ENCODE assay signal across 9 mouse cellular contexts in the genomic region with DNA sequence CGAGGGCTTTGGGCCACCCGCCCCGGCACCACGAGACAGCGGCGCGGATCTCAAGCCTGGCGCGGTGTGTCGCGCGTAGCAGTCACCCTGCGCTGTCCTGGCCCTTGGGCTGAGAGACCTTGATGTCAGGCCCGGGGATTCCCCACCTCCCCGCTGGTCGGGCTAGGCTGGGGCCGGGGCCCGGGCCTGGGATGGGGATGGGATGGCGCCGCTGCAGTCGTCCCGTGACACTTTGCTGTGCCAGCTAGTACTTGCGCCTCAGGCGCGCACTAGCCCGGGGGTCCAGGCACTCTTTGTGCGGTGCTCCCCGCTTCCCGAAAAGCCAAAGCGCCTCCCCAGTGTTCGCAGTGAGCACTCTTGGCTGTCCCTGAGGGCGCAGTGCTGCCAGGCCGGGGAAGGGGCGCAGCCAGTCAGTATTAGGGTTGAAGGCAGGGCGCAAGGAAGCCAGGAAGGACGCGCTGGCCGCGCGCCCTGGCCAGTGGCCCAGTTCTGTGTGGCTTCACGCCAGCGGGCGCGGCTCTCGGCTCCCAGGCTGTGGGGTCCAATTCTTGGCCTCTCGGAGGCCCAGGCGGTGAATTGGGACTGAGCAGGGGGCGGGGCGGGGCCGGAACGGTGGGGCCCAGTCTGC. TPM values are rescaled to one million over a fixed set of nuclear protein-coding genes. Genes with fewer than 3 reads are reported as not detected.
DNase-seq lines count a peak whose midpoint lies in the region; ATAC-seq and TF ChIP-seq lines count a peak whose summit lies in the region.
"Had no signal": no experiment of that assay in that cellular context is flagged by ENCODE, and none has a peak within 500 bp of the region (broad histone marks: within the 10 kb centered on the region; RNA-seq: fewer than 3 reads in every experiment).

No protein-coding gene starts in this region.

- 86% methylated on average over 51 of the region's 51 CpGs for WGBS in spleen, adult 2 months
- WGBS in forebrain, embryonic 12.5 days: 7% methylated on average over 51 of the region's 51 CpGs
- 10% methylated on average over 51 of the region's 51 CpGs for WGBS in heart, embryonic 15.5 days
- 53% methylated on average over 51 of the region's 51 CpGs for WGBS in liver, embryonic 11.5 days
- 9% methylated on average over 51 of the region's 51 CpGs for WGBS in neural tube, embryonic 13.5 days

- H3K9ac ChIP-seq in forebrain, embryonic 12.5 days: peak overlapping the region; percentile 99
- H3K9ac ChIP-seq in heart, embryonic 15.5 days: 0 out of 2 replicates have a peak overlapping the region, but pooled peaks have one; percentile 20
- no peak overlapping the region; the same call in 1 of the 2 replicates for H3K9ac ChIP-seq in liver, embryonic 11.5 days (ENCODE audit: low read depth, low read length)
- peak overlapping the region; percentile 100 for H3K9ac ChIP-seq in neural tube, embryonic 13.5 days

- H3K36me3 ChIP-seq in spleen, adult 2 months (ENCODE audit: control insufficient read depth, insufficient read depth, low read length): peaks cover 16% of the 10 kb centered on the region
- peaks cover 83% of the 10 kb centered on the region for H3K36me3 ChIP-seq in forebrain, embryonic 12.5 days (replicated peaks)
- H3K36me3 ChIP-seq in heart, embryonic 15.5 days: peaks cover 42% of the 10 kb centered on the region
- H3K36me3 ChIP-seq in liver, embryonic 11.5 days (ENCODE audit: control insufficient read depth, insufficient read depth, low read length): peaks cover 43% of the 10 kb centered on the region
- H3K36me3 ChIP-seq in neural tube, embryonic 13.5 days: peaks cover 70% of the 10 kb centered on the region

- TF ChIP-seq CTCF in spleen, adult 2 months (IDR thresholded peaks at IDR 0.05; ENCODE audit: extremely low read depth, insufficient read depth, insufficient read length, insufficient replicate concordance): no peak

- H3K4me1 ChIP-seq in spleen, adult 2 months (ENCODE audit: control insufficient read depth, insufficient read depth, insufficient read length): no peaks in the 10 kb centered on the region; the same call in 1 of the 2 replicates
- peaks cover 65% of the 10 kb centered on the region for H3K4me1 ChIP-seq in forebrain, embryonic 12.5 days
- H3K4me1 ChIP-seq in heart, embryonic 15.5 days (replicated peaks): peaks cover 68% of the 10 kb centered on the region
- H3K4me1 ChIP-seq in liver, embryonic 11.5 days (replicated peaks; ENCODE audit: control insufficient read depth, insufficient read depth, low read length): peaks cover 47% of the 10 kb centered on the region
- H3K4me1 ChIP-seq in neural tube, embryonic 13.5 days (replicated peaks): peaks cover 70% of the 10 kb centered on the region

- ATAC-seq in forebrain, embryonic 12.5 days (ENCODE audit: low FRiP score): peak; percentile 39
- ATAC-seq in heart, embryonic 15.5 days (replicated peaks; ENCODE audit: insufficient number of reproducible peaks, insufficient read depth, low FRiP score, low read depth): peak; percentile 88
- ATAC-seq in liver, embryonic 11.5 days (replicated peaks; ENCODE audit: low FRiP score): peak; percentile 13; the same call in 1 of the 2 replicates
- ATAC-seq in neural tube, embryonic 13.5 days (ENCODE audit: low read depth): peak; percentile 49

- no peaks in the 10 kb centered on the region for H3K27me3 ChIP-seq in spleen, adult 2 months (ENCODE audit: control insufficient read depth, insufficient read depth, low read length)
- no peaks in the 10 kb centered on the region for H3K27me3 ChIP-seq in forebrain, embryonic 12.5 days
- no peaks in the 10 kb centered on the region for H3K27me3 ChIP-seq in heart, embryonic 15.5 days
- no peaks in the 10 kb centered on the region; the same call in 1 of the 2 replicates for H3K27me3 ChIP-seq in liver, embryonic 11.5 days (replicated peaks; ENCODE audit: control insufficient read depth, insufficient read depth, low read length)
- H3K27me3 ChIP-seq in neural tube, embryonic 13.5 days: no peaks in the 10 kb centered on the region

- TF ChIP-seq POLR2A in spleen, adult 2 months (IDR thresholded peaks at IDR 0.05; ENCODE audit: low read depth, low read length): no peak

- H3K4me3 ChIP-seq in spleen, adult 2 months (ENCODE audit: extremely low read depth, insufficient read depth, insufficient read length): no peak overlapping the region
- peak overlapping the region; percentile 32 for H3K4me3 ChIP-seq in forebrain, embryonic 12.5 days (replicated peaks)
- H3K4me3 ChIP-seq in heart, embryonic 15.5 days: peak overlapping the region; percentile 28
- peak overlapping the region; percentile 11; the same call in 1 of the 2 replicates for H3K4me3 ChIP-seq in liver, embryonic 11.5 days (ENCODE audit: low read depth, low read length)
- H3K4me3 ChIP-seq in neural tube, embryonic 13.5 days: peak overlapping the region; percentile 88

- no peak for DNase-seq in spleen, adult 2 months (ENCODE audit: low read depth in 1 of 2, low spot score in 2 of 2)
- no peak for DNase-seq in spleen, adult 12 weeks (ENCODE audit: low spot score)
- DNase-seq in kidney, postnatal 14 days: peak; percentile 96
- DNase-seq in liver, embryonic 11.5 days (ENCODE audit: low spot score): peak; percentile 47
- DNase-seq in urinary bladder, adult 2 months (ENCODE audit: low spot score): peak; percentile 76

- H3K9me3 ChIP-seq in forebrain, embryonic 12.5 days: no peaks in the 10 kb centered on the region
- no peaks in the 10 kb centered on the region for H3K9me3 ChIP-seq in heart, embryonic 15.5 days (replicated peaks)
- H3K9me3 ChIP-seq in liver, embryonic 11.5 days (ENCODE audit: control insufficient read depth, low read length): no peaks in the 10 kb centered on the region
- no peaks in the 10 kb centered on the region for H3K9me3 ChIP-seq in neural tube, embryonic 13.5 days

- 0 out of 2 replicates have a peak overlapping the region, but pooled peaks have one; percentile 30 for H3K27ac ChIP-seq in spleen, adult 2 months (ENCODE audit: insufficient read depth, low read length)
- H3K27ac ChIP-seq in forebrain, embryonic 12.5 days: peak overlapping the region; percentile 86
- peak overlapping the region; percentile 70 for H3K27ac ChIP-seq in heart, embryonic 15.5 days
- no peak overlapping the region for H3K27ac ChIP-seq in liver, embryonic 11.5 days (ENCODE audit: low read depth, low read length)
- peak overlapping the region; percentile 99 for H3K27ac ChIP-seq in neural tube, embryonic 13.5 days (replicated peaks)
- H3K27ac ChIP-seq: macrophage had no signal

- peak overlapping the region; percentile 74 for H3K4me2 ChIP-seq in forebrain, embryonic 12.5 days
- H3K4me2 ChIP-seq in heart, embryonic 15.5 days: peak overlapping the region; percentile 56
- peak overlapping the region; percentile 49 for H3K4me2 ChIP-seq in liver, embryonic 11.5 days
- peak overlapping the region; percentile 88 for H3K4me2 ChIP-seq in neural tube, embryonic 13.5 days

RNA-seq across cellular contexts. Expression of a gene that starts 5.7 kb away (rescaled TPM):
- 10.1 and 12.3 TPM in 2 replicates for polyA plus RNA-seq in spleen, adult 2 months (2012; rRNA removed)
- polyA plus RNA-seq in forebrain, embryonic 12.5 days (2016; fragmentation: Nextera tagmentation; extraction: Ambion mirVana): 16.3 and 18.6 TPM in 2 replicates
- 3.3 and 4.7 TPM in 2 replicates for polyA plus RNA-seq in heart, embryonic 15.5 days (2015; fragmentation: Nextera tagmentation; extraction: Ambion mirVana)
- 3.5 and 4.8 TPM in 2 replicates for polyA plus RNA-seq in liver, embryonic 11.5 days (2014; fragmentation: Nextera tagmentation; extraction: Ambion mirVana)
- polyA plus RNA-seq in neural tube, embryonic 13.5 days (2015; fragmentation: Nextera tagmentation; extraction: Ambion mirVana): 16.5 and 17.0 TPM in 2 replicates
- polyA plus RNA-seq in urinary bladder, adult 2 months (2012; rRNA removed): 26.9 and 34.5 TPM in 2 replicates

RNA-seq across cellular contexts. Expression of a gene that starts 40.3 kb away (rescaled TPM):
- polyA plus RNA-seq in spleen, adult 2 months (2012; rRNA removed): 10.3 and 12.2 TPM in 2 replicates
- 41.9 and 42.4 TPM in 2 replicates for polyA plus RNA-seq in forebrain, embryonic 12.5 days (2016; fragmentation: Nextera tagmentation; extraction: Ambion mirVana)
- polyA plus RNA-seq in heart, embryonic 15.5 days (2015; fragmentation: Nextera tagmentation; extraction: Ambion mirVana): 16.9 and 18.7 TPM in 2 replicates
- polyA plus RNA-seq in liver, embryonic 11.5 days (2014; fragmentation: Nextera tagmentation; extraction: Ambion mirVana): 16.2 and 16.7 TPM in 2 replicates
- 29.1 and 29.2 TPM in 2 replicates for polyA plus RNA-seq in neural tube, embryonic 13.5 days (2015; fragmentation: Nextera tagmentation; extraction: Ambion mirVana)
- 18.8 and 21.0 TPM in 2 replicates for polyA plus RNA-seq in urinary bladder, adult 2 months (2012; rRNA removed)

RNA-seq across cellular contexts. Expression of a gene that starts 59.9 kb away (rescaled TPM):
- 39.6 and 53.4 TPM in 2 replicates for polyA plus RNA-seq in spleen, adult 2 months (2012; rRNA removed)
- 383 and 409 TPM in 2 replicates for polyA plus RNA-seq in forebrain, embryonic 12.5 days (2016; fragmentation: Nextera tagmentation; extraction: Ambion mirVana)
- 127 and 137 TPM in 2 replicates for polyA plus RNA-seq in heart, embryonic 15.5 days (2015; fragmentation: Nextera tagmentation; extraction: Ambion mirVana)
- 77.3 and 78.3 TPM in 2 replicates for polyA plus RNA-seq in liver, embryonic 11.5 days (2014; fragmentation: Nextera tagmentation; extraction: Ambion mirVana)
- 518 and 529 TPM in 2 replicates for polyA plus RNA-seq in neural tube, embryonic 13.5 days (2015; fragmentation: Nextera tagmentation; extraction: Ambion mirVana)
- polyA plus RNA-seq in urinary bladder, adult 2 months (2012; rRNA removed): 120 and 126 TPM in 2 replicates

Comparison
In these comparisons a context has a peak if more than half of its experiments do, and no peak if none do; other contexts are left out.
1. DNase-seq: peak in kidney, postnatal 14 days (single experiment), liver, embryonic 11.5 days (single experiment) and urinary bladder, adult 2 months (single experiment); none in spleen, adult 2 months (0 of 2) and spleen, adult 12 weeks (single experiment).
2. ATAC-seq: peak in every context shown above with its lines; median percentile 88 in heart, embryonic 15.5 days; 49 in neural tube, embryonic 13.5 days; 39 in forebrain, embryonic 12.5 days; 13 in liver, embryonic 11.5 days.
3. Peak in every context shown above with its lines, with median percentiles within 50 percentile points of each other: H3K4me2 ChIP-seq.